Mouse (Mus musculus): ENCODE measurements around the gene Ppox. TPM values are rescaled to one million over a fixed set of nuclear protein-coding genes. Genes with fewer than 3 reads are reported as not detected.

Gene Ppox
- polyA plus RNA-seq, 1 experiment from 2014 or later: 50.6 TPM

- Histone ChIP-seq H3K4me2 (peak overlapping the region; percentile 55), H3K36me3 (no peaks in the 10 kb centered on the region), H3K9ac (no peak overlapping the region), H3K4me1 (peaks cover 38% of the 10 kb centered on the region), H3K27ac (peak overlapping the region; percentile 97), H3K9me3 (no peaks in the 10 kb centered on the region), H3K4me3 (no peak overlapping the region), H3K27me3 (no peaks in the 10 kb centered on the region)
- WGBS: 0% methylated on average over 2 of the region's 2 CpGs
- ATAC-seq (ENCODE audit: borderline replicate concordance, extremely low read depth, low FRiP score, low TSS enrichment): peak; percentile 93
Observed at GRCm38 (mm10) chr1:171263185-171263611, 17.8 kb downstream of the Ppox start.

- Histone ChIP-seq H3K4me3 (peak overlapping the region; percentile 22), H3K4me1 (peaks cover 38% of the 10 kb centered on the region), H3K27ac (peak overlapping the region; percentile 97), H3K36me3 (no peaks in the 10 kb centered on the region), H3K27me3 (no peaks in the 10 kb centered on the region), H3K4me2 (peak overlapping the region; percentile 55), H3K9me3 (no peaks in the 10 kb centered on the region), H3K9ac (peak overlapping the region; percentile 29; the same call in 1 of the 2 replicates)
- peak; percentile 86 for ATAC-seq (ENCODE audit: borderline replicate concordance, extremely low read depth, low FRiP score, low TSS enrichment)
- WGBS: under 1% methylated on average over 8 of the region's 8 CpGs
Observed at GRCm38 (mm10) chr1:171262594-171263130, 18.3 kb downstream of the Ppox start.

GRCm38 (mm10) chr1:171260316-171260715 lies 20.7 kb downstream of the Ppox start:
- Histone ChIP-seq H3K4me3 (no peak overlapping the region), H3K4me2 (no peak overlapping the region), H3K4me1 (peaks cover 38% of the 10 kb centered on the region), H3K27ac (peak overlapping the region; percentile 97), H3K36me3 (no peaks in the 10 kb centered on the region), H3K9me3 (no peaks in the 10 kb centered on the region), H3K9ac (no peak overlapping the region), H3K27me3 (no peaks in the 10 kb centered on the region)
- no peak for ATAC-seq (ENCODE audit: borderline replicate concordance, extremely low read depth, low FRiP score, low TSS enrichment)
- WGBS: 25% methylated on average over 3 of the region's 3 CpGs

DNA sequence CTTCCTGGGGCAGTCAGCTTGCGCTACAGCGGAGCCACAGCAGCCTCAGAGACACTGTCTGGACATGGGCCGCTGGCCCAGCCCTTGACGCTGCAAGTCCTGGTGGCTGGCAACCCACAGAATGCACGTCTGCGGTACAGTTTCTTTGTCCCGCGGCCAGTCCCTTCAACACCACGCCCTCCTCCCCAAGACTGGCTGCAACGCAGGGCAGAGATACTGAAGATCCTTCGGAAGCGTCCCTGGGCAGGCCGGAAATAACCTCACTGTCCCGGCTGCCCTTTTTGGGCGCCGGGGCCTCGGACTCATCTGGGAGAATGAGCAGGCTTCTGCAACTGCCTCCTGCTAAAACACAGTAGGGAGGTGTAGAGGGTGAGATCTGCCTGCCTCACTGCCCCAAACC lies 22.1 kb downstream of the Ppox start:
- Histone ChIP-seq H3K27me3 (no peaks in the 10 kb centered on the region), H3K4me2 (no peak overlapping the region), H3K9ac (no peak overlapping the region), H3K4me3 (no peak overlapping the region), H3K27ac (no peak overlapping the region), H3K4me1 (peaks cover 35% of the 10 kb centered on the region), H3K9me3 (no peaks in the 10 kb centered on the region), H3K36me3 (no peaks in the 10 kb centered on the region)
- 74% methylated on average over 17 of the region's 17 CpGs for WGBS
- no peak for ATAC-seq (ENCODE audit: borderline replicate concordance, extremely low read depth, low FRiP score, low TSS enrichment)

GRCm38 (mm10) chr1:171257781-171258180 lies 23.2 kb downstream of the Ppox start:
- no peaks in the 10 kb centered on the region for H3K36me3 ChIP-seq
- no peak overlapping the region for H3K9ac ChIP-seq
- no peak overlapping the region for H3K27ac ChIP-seq
- H3K4me2 ChIP-seq: no peak overlapping the region
- no peaks in the 10 kb centered on the region for H3K9me3 ChIP-seq
- no peak for ATAC-seq (ENCODE audit: borderline replicate concordance, extremely low read depth, low FRiP score, low TSS enrichment)
- no peak overlapping the region for H3K4me3 ChIP-seq
- peaks cover 31% of the 10 kb centered on the region for H3K4me1 ChIP-seq
- 88% methylated on average over 9 of the region's 9 CpGs for WGBS
- H3K27me3 ChIP-seq: no peaks in the 10 kb centered on the region

- ATAC-seq (ENCODE audit: borderline replicate concordance, extremely low read depth, low FRiP score, low TSS enrichment): no peak
- Histone ChIP-seq H3K27ac (no peak overlapping the region), H3K9ac (no peak overlapping the region), H3K36me3 (no peaks in the 10 kb centered on the region), H3K27me3 (no peaks in the 10 kb centered on the region), H3K4me1 (peaks cover 31% of the 10 kb centered on the region), H3K4me2 (no peak overlapping the region), H3K4me3 (no peak overlapping the region), H3K9me3 (no peaks in the 10 kb centered on the region)
- 55% methylated on average over 15 of the region's 15 CpGs for WGBS
Observed at GRCm38 (mm10) chr1:171256937-171257548, 23.9 kb downstream of the Ppox start.

DNA sequence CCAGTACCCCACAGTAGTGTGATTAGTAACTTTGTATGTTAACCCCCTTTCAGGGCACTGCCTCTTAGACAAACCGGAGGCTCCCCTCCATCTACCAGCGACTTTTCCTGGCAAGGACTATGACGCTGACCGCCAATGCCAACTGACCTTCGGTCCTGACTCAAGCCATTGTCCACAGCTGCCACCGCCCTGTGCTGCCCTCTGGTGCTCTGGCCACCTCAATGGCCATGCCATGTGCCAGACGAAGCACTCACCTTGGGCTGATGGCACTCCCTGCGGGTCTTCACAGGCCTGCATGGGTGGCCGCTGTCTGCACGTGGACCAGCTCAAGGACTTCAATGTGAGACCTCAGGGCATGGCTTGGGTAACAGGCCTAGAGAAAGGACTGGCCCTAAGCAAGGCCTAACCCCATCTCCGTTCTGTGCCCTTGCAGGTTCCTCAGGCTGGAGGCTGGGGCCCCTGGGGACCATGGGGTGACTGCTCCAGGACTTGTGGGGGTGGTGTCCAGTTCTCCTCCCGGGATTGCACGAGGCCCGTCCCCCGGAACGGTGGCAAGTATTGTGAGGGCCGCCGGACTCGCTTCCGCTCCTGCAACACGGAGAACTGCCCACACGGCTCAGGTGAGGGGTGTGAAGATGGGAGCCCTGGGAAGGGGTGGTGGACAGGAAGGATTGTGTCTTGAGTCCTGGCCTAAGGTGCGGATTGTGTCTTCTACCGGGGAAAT lies 24.7 kb downstream of the Ppox start:
- H3K36me3 ChIP-seq: no peaks in the 10 kb centered on the region
- ATAC-seq (ENCODE audit: borderline replicate concordance, extremely low read depth, low FRiP score, low TSS enrichment): no peak
- WGBS: 87% methylated on average over 24 of the region's 24 CpGs
- peaks cover 32% of the 10 kb centered on the region for H3K4me1 ChIP-seq
- H3K4me3 ChIP-seq: no peak overlapping the region
- no peak overlapping the region for H3K4me2 ChIP-seq
- no peak overlapping the region for H3K27ac ChIP-seq
- no peaks in the 10 kb centered on the region for H3K27me3 ChIP-seq
- no peak overlapping the region for H3K9ac ChIP-seq
- no peaks in the 10 kb centered on the region for H3K9me3 ChIP-seq

DNA sequence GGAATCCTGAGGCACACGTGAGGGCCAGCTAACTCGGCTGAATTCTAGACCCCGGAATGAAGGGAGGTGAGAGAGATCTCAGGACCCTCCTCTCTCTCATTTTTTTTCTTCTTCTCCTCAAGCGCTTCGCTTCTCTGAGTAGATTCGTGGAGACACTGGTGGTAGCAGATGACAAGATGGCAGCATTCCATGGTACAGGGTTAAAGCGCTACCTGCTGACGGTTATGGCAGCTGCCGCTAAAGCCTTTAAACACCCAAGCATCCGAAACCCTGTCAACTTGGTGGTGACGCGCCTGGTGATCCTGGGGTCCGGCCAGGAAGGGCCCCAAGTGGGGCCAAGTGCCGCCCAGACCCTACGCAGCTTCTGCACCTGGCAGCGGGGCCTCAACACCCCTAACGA lies 28.6 kb downstream of the Ppox start:
- H3K27ac ChIP-seq: peak overlapping the region; percentile 96
- ATAC-seq (ENCODE audit: borderline replicate concordance, extremely low read depth, low FRiP score, low TSS enrichment): no peak
- H3K36me3 ChIP-seq: no peaks in the 10 kb centered on the region
- peak overlapping the region; percentile 33; the same call in 1 of the 2 replicates for H3K4me3 ChIP-seq
- H3K9me3 ChIP-seq: no peaks in the 10 kb centered on the region
- peak overlapping the region; percentile 63 for H3K4me2 ChIP-seq
- 0 out of 2 replicates have a peak, but pooled peaks cover 4% of the 10 kb centered on the region for H3K27me3 ChIP-seq
- H3K4me1 ChIP-seq: peaks cover 50% of the 10 kb centered on the region
- WGBS: 51% methylated on average over 17 of the region's 17 CpGs
- peak overlapping the region; percentile 29 for H3K9ac ChIP-seq

DNA sequence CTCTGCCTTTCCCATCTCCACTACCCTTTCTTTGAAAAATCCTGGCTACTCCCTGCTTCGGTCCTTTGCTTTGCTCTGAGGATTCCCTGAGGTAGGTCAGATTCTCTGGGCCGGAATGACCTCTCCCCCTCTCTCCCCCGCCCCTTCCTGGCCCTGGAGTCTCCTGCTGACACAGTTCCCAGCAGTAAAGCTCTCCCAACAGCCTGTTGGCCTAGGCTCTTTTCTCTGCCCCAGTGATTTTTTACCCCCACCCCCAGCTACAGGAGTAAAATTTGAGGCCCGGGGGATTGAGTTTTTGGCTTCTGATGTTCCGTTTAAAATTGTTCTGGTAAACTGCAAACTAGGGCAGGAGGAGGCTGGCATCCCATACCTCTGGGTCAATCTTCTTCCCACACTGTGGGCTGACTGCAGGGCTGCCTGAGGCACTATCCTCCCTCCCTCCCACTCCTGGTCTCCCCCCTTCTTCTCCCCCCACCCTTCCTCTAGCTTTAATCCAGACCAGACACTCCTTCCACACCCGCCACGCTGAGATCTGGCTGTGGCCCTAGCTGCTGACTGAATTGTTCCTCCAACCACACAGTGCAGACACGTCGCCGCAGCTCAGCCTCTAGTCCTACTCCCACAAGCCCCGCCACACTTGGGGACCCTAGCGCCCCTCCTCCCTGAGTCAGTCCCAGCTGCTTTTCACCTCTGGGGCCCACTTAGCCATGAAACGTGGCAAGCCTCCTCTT lies 29.2 kb downstream of the Ppox start:
- H3K9ac ChIP-seq: peak overlapping the region; percentile 29
- ATAC-seq (ENCODE audit: borderline replicate concordance, extremely low read depth, low FRiP score, low TSS enrichment): peak; percentile 11; the same call in 1 of the 2 replicates
- H3K27me3 ChIP-seq: 0 out of 2 replicates have a peak, but pooled peaks cover 4% of the 10 kb centered on the region
- H3K36me3 ChIP-seq: no peaks in the 10 kb centered on the region
- H3K4me3 ChIP-seq: peak overlapping the region; percentile 33
- no peaks in the 10 kb centered on the region for H3K9me3 ChIP-seq
- H3K27ac ChIP-seq: peak overlapping the region; percentile 96
- WGBS: 10% methylated on average over 13 of the region's 13 CpGs
- H3K4me1 ChIP-seq: peaks cover 52% of the 10 kb centered on the region
- H3K4me2 ChIP-seq: peak overlapping the region; percentile 63

GRCm38 (mm10) chr1:171250680-171251593 lies 30.0 kb downstream of the Ppox start, which contains the start of gene Ndufs2:
TSS of gene Ndufs2 (minus strand) at chr1:171251388.
- peak within 1 kb of the TSS; percentile 63 for H3K4me2 ChIP-seq
- no peaks in the 10 kb centered on the region for H3K36me3 ChIP-seq
- no peaks in the 10 kb centered on the region for H3K9me3 ChIP-seq
- peak within 1 kb of the TSS; percentile 33 for H3K4me3 ChIP-seq
- WGBS: 22% methylated on average over 26 of the region's 26 CpGs
- H3K4me1 ChIP-seq: peaks cover 58% of the 10 kb centered on the region
- no peak for ATAC-seq (ENCODE audit: borderline replicate concordance, extremely low read depth, low FRiP score, low TSS enrichment)
- peak within 1 kb of the TSS; percentile 29 for H3K9ac ChIP-seq
- peak within 1 kb of the TSS; percentile 96 for H3K27ac ChIP-seq
- H3K27me3 ChIP-seq: 0 out of 2 replicates have a peak, but pooled peaks cover 4% of the 10 kb centered on the region
